Mouse (Mus musculus) splenic B cell, adult 2 months (primary cell): ENCODE measurements around the gene Pkp3.

ENCODE experiments used
- DNase-seq: peaks from one replicate; pipeline ENCODE4 v3.0.0-alpha.2; 2011; ENCODE audit warnings: low read depth, low spot score
- H3K27me3 ChIP-seq: 2 replicates; pipeline ENCODE4 v1.6.1; 2012; ENCODE audit warnings: mild to moderate bottlenecking, low read length, moderate library complexity, mixed read lengths; ENCODE audit not compliant: control insufficient read depth, poor library complexity, insufficient read depth, severe bottlenecking
- H3K36me3 ChIP-seq: 2 replicates; pipeline ENCODE4 v1.6.1; 2012; ENCODE audit warnings: mild to moderate bottlenecking, low read length, moderate library complexity, mixed read lengths; ENCODE audit not compliant: control insufficient read depth, poor library complexity, insufficient read depth, severe bottlenecking

Pkp3 gene

DNA sequence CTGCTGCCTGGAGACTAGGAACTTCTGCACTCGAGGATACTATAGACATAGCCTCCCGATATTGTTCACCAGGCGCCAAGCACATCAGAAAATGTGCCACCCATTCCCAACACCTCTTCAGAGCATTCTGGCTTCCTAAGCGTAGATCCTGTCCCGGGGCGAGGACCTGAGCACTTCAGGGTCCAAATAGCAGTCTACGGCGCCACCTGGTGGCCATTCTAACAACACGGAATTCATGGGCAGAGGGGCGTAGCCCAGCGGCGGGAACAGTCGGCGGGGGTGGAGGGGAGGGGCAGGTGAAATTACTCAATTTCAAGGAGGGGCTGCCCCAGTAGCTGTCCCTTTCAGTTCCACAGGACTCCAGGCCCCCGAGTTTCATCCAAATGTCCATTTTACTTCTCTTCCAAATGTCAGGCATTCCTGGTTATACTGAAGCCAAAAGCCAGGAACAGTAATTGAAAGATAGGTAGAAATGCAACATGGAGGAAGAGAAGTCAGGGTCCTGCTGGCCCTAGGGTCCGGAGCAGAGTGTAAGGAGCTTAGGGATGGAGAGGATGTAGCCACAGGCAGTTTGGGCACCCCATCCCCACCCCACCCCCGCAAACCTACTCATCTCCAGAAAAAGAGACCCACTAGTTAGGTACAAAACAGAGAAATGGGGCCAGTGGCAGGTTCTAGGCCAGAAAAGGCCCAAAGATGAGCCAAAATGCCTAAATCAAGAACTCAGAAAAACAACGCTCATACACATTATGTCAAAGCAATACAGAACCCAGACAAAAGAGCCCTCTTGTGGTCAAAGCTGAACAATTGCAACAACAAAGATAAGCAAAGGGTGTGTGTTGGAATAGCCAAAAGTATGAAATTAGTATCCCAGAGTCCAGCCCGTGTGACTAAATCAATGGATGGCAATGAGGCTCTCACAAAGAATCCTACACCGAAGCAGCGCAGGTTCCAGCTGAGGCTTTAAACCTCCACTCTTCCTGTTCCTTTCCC, 29.5 kb upstream of the Pkp3 start:
- H3K36me3 ChIP-seq, result no peaks in the 10 kb centered on the region
- no peaks in the 10 kb centered on the region for H3K27me3 ChIP-seq
- peak; percentile 93 for DNase-seq

DNA sequence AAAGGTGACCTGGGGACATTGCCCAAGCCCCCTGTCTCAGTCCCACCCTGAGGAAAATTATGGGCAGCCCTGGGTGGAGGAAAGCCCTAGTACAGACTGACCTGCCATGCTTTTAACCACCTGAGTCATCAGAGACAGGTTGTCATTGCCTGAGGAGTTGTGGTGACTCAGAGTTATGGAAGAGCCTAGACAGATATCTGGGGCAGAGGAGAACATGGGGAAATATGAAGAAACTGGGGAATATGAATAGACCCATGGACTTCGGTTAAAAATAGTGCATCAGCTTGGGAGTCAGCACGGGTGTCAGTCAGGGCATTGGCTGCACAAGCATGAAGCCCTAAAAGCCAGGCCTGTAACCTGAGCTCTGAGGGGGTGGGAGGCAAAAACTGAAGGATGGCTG, 28.7 kb upstream of the Pkp3 start:
- DNase-seq, result no peak
- Histone ChIP-seq H3K36me3 (no peaks in the 10 kb centered on the region), H3K27me3 (no peaks in the 10 kb centered on the region)

DNA sequence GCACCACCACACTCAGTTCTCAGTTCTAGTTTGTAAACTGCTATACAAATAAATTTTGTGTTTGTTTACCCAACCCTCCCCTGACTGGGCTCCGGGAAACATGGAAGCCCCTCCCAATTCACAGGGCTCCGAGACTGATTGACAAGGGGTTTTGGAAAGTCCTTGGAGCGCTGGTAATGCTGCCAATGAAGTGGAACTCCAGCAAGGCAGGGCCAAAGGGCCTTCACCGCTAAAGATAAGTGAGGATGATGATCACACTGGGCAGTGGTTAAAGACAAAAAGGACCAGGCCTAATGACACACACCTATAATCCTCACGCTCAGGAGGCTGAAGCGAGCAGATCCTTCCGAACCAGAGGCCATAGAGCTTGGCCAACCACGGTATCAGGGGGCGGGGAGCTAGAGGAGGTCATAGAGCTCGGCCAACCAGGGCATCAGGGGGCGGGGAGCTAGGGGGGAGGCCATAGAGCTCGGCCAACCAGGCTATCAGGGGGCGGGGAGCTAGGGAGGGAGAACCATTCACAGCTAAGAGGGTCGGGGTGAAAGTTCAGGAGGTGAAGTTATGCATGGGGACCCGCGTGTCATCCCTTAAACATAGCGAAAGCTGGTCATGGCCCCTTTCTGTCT, 26.8 kb upstream of the Pkp3 start:
- H3K36me3 ChIP-seq, result no peaks in the 10 kb centered on the region
- DNase-seq, result no peak
- no peaks in the 10 kb centered on the region for H3K27me3 ChIP-seq

DNA sequence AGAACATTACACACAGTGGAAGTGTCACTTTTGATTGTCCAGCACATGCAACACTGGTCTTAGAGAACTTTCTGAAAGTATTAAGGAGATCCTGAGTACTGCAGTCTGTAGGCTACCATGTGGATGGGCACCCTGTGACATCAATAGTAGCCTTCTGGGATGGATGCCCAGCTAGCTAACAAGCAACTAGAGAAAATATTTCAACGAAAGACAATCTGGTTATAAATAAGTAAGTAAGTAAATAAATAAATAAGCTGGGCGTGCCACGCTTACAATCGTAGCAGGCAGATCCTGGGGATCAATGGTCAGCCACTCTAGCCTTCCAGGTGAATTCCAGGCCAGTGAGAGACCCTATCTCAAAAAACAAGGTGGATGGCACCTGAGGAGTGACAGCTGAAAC, 26.0 kb upstream of the Pkp3 start:
- Histone ChIP-seq H3K36me3 (no peaks in the 10 kb centered on the region), H3K27me3 (no peaks in the 10 kb centered on the region)
- no peak for DNase-seq

DNA sequence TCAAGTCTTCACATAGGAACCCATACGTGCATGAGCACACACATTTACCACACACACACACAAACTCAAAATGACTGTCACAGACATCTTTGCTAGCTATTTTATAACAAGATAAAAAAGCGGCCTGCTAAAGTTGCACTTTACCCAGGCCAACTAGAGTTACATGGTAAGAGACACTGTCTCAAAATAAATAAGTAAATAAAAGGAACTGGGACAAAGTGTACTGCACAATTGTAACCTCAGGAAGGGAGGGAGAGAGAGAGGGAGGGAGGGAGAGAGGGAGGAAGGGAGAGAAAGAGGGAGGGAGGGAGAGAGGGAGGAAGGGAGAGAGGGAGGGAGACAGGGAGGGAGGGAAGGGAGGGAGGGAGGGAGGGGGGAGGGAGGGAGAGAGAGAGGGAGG, 25.6 kb upstream of the Pkp3 start:
- no peaks in the 10 kb centered on the region for H3K36me3 ChIP-seq
- no peak for DNase-seq
- H3K27me3 ChIP-seq, result no peaks in the 10 kb centered on the region

DNA sequence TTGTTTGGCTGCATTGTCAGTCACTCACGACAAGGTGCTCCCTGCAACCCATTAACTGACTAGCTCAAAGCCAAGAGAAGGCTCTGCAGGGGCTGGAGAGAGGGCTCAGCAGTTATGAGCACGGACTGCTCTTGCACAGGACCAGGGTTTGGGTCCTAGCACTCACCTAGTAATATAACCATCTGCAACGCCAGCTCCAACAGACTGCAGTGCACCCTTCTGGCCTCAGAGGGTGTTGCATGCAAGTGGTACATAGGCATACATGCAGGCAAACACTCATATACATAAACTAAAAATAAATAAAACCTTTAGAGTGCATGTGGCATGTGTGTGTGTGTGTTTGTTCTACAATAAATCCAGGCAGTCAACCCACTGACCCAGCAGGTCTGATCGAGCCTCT, 22.2 kb upstream of the Pkp3 start:
- Histone ChIP-seq H3K36me3 (no peaks in the 10 kb centered on the region), H3K27me3 (no peaks in the 10 kb centered on the region)
- no peak for DNase-seq

DNA sequence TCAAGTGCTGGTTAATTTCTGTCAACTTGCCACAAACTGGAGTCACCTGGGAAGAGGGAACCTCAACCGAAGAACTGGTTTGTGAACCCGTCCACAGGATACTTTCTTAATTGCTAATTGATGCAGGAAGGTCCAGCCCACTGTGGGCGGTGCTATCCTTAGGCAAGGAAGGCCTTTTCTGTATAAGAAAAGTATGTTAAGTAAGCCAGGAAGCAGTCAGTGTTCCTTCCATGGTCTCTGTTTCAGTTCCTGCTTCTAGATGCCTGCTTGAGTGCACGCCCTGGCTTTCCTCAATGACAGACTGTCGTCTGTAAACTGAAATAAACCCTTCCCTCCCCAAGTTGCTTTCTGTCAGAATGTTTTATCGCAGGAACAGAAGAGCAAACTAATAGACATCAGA, 21.0 kb upstream of the Pkp3 start:
- DNase-seq, result peak; percentile 36
- no peaks in the 10 kb centered on the region for H3K27me3 ChIP-seq
- H3K36me3 ChIP-seq, result no peaks in the 10 kb centered on the region

DNA sequence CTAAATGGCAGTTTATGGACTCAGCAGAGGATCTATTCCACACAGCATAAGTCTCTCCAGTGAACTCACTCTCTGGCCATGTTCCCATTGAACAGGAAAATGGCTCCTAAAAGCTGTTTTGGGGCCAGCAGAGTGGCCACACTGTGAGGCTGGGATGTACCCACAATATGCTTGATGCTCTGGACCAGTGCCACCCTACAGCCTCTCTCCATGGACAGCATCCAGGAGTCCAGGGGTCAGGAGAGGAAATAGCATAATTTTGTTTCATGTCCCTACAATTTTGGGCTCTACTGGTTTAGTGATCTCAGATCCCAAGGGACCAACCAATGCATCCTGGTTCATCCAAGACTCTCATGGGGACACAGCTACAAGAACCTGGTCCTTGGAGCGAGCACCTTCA, 20.5 kb upstream of the Pkp3 start:
- no peaks in the 10 kb centered on the region for H3K27me3 ChIP-seq
- H3K36me3 ChIP-seq, result no peaks in the 10 kb centered on the region
- DNase-seq, result no peak

DNA sequence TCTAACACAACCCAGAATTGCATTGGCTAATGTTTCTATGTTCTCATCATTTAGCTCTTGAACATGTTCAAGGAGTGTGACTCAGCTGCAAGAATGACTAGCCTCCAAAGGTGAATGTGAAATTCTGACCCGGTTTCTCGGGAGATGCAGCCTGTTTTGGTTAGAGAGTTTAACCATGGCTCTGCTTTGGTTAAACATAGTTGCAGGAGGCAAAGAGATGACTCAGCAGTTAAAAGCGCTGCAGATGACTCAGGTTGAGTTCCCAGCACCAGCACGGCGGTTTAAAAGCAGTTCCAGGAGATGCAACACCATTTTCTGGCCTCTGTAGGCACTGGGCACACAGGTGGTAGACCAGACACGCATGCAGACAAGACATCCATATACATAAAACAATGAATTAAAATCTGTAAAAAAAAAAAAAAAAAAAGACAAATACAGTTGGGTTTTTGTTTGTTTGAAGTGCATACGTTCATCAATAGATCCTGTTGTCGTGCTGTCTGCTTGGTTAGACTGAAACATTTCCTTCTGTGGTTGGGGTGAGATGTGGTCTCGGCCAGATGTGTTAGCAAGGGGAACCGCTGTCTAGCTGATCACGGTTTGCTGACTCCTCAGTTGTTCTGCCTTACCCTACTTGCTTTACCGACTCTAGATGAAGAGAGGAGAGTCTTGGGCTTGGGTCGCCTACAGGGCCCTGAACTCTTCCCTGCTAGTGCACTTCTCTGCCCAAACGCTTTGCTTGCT, 19.2 kb upstream of the Pkp3 start:
- H3K36me3 ChIP-seq, result no peaks in the 10 kb centered on the region
- H3K27me3 ChIP-seq, result no peaks in the 10 kb centered on the region
- peak; percentile 35 for DNase-seq

DNA sequence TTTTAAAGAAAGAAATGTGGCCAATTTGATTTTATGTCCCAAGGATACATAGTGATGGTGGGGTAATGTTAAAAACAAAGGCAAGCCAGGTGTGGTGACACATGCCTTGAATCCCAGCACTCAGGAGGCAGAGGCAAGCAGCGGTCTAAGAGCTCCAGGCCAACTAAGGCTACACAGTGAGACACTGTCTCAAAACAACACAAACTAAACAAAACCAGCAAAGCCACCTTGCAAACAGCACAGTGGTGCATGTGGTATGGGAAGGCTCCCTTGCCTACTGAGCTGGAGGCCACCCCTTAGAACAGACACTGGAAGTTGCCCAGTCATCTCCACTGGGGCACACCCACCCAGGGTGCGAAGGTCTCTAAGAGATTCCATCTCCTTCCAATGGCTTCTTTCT, 18.1 kb upstream of the Pkp3 start:
- H3K27me3 ChIP-seq, result no peaks in the 10 kb centered on the region
- no peak for DNase-seq
- no peaks in the 10 kb centered on the region for H3K36me3 ChIP-seq

DNA sequence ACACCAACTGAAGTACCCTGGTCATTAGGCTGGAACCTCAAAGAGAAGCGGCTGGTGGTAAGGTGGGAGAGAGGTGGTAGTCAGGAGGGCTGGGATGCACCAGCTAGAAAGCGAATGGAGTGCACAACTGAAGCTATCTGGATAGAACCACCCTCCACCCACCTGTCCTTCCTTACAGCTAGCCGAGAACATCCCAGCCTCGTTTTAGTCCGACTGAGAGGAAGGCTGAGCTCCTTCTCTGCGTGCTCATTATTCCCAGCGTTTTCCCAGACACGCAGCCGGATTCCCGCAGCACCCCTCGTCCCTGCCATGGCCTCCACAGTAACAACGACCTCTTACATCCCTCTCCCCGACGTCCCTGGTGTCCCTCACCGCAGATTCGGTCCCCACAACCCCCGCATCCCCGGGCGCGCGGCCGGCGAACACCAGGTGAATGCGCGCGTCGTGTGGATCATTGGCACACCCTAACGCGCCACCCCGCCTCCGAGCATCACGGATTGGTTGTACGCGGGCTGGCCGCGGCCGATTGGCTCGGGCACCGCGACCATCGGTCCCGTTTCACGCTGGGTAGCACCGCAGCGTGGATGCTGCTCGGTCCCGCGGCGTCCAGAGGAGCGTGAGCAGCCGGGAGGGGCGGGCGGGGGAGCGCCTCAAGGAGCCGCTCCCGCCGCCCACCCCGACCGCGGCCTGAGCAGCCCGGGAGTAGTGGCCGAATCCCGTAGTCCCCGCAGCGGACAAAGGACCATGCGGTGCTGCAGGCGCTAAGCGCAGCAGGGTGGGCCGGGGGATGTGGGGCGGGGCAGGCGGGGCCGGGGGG, 17.4 kb upstream of the Pkp3 start, which contains the start of gene B4galnt4:
Gene B4galnt4 (plus strand): TSS at position 679 of the 817 bp plus-strand sequence.
- H3K27me3 ChIP-seq, result no peaks in the 10 kb centered on the region
- no peaks in the 10 kb centered on the region for H3K36me3 ChIP-seq
- DNase-seq, result peak; percentile 25

DNA sequence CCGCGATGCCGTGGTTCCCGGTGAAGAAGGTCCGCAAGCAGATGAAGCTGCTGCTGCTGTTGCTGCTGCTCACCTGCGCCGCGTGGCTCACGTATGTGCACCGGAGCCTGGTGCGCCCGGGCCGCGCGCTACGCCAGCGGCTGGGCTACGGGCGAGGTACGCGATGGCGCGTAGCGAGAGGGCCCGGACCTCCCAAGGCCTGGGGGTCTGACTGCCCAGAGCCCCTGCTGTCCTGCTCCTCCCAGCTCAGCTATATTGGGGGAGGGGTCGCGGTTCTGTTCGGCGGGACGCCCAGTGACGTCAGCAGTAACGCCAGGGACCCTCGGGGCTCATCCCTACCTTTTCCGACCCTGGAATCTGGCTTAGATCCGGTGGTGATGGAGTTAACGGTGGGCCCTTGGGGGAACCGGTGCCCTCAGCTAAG, 16.7 kb upstream of the Pkp3 start:
- Histone ChIP-seq H3K27me3 (no peaks in the 10 kb centered on the region), H3K36me3 (no peaks in the 10 kb centered on the region)
- DNase-seq, result no peak

DNA sequence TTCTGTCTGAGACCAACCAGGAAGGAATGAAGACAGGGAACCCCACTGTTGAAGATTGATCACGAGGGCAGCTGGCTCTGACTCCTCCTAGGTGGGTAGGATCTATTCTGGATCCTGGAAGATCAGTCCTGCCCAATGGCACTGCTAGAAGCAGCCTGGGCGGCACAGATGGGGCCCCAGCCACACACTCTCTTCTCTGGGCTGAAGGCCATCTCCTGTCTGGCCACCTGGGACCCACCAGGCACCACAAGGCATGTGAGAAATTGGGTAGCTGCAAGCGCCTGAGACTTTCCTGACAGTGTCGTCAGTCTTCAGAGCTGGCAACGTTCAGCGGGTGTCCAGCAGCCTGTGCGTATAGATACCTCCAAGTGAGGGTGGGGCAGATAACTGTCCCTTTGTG, 15.5 kb upstream of the Pkp3 start:
- Histone ChIP-seq H3K36me3 (no peaks in the 10 kb centered on the region), H3K27me3 (no peaks in the 10 kb centered on the region)
- no peak for DNase-seq

DNA sequence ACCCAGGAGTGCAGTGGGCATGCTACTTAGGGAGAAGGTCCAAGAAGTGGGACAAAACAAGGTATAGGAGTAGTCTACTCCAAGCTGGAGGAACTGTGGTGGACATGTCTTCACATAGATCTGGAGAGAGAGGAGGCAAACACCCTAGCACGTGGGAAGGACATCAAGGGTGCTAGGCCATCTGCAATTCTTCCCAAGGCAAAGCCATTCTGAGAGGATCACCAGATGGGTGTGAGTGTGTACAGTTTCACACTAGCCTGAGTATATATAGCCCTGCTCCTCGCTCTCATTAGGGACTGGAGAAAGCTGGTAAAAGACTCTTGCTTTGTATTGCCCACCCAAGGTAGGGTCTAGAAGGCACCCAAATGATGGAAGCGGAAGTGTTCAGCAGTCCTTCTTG, 14.7 kb upstream of the Pkp3 start:
- H3K27me3 ChIP-seq, result no peaks in the 10 kb centered on the region
- no peaks in the 10 kb centered on the region for H3K36me3 ChIP-seq
- DNase-seq, result no peak
